Mouse (Mus musculus) limb, embryonic 15.5 days (tissue): ENCODE measurements around the gene Ulk3. TPM values are rescaled to one million over a fixed set of nuclear protein-coding genes. Genes with fewer than 3 reads are reported as not detected.

Experiments used
- ATAC-seq: fragments of 200-750 bp; cut with Nextera tagmentation; 2 replicates; pipeline ENCODE4 v1.8.0; 2017; ENCODE audit warnings: low read depth, moderate TSS enrichment; ENCODE audit not compliant: insufficient number of reproducible peaks, low FRiP score, low TSS enrichment
- H3K27ac ChIP-seq: fragments of 300-500 bp; sonication (generic); 2 replicates; pipeline ENCODE4 v1.5.1; 2015; ENCODE audit warnings: moderate library complexity, mild to moderate bottlenecking, inconsistent platforms
- H3K27me3 ChIP-seq: fragments of 300-500 bp; sonication (generic); 2 replicates; pipeline ENCODE4 v1.6.1; 2015; ENCODE audit warnings: inconsistent platforms
- H3K36me3 ChIP-seq: fragments of 300-500 bp; sonication (generic); 2 replicates; pipeline ENCODE4 v1.6.1; 2015; ENCODE audit warnings: inconsistent platforms
- H3K4me1 ChIP-seq: fragments of 300-500 bp; sonication (generic); 2 replicates; pipeline ENCODE4 v1.6.1; 2015; ENCODE audit warnings: inconsistent platforms
- H3K4me2 ChIP-seq: fragments of 300-500 bp; sonication (generic); 2 replicates; pipeline ENCODE4 v1.6.1; 2015; ENCODE audit warnings: mild to moderate bottlenecking, inconsistent platforms
- H3K4me3 ChIP-seq: fragments of 300-500 bp; sonication (generic); 2 replicates; pipeline ENCODE4 v1.5.1; 2015; ENCODE audit warnings: mild to moderate bottlenecking, inconsistent platforms
- H3K9ac ChIP-seq: fragments of 300-500 bp; sonication (generic); 2 replicates; pipeline ENCODE4 v1.6.1; 2015; ENCODE audit warnings: inconsistent platforms
- H3K9me3 ChIP-seq: fragments of 300-500 bp; sonication (generic); 2 replicates; pipeline ENCODE4 v1.6.1; 2016; ENCODE audit warnings: inconsistent platforms
- WGBS: fragments of 180-500 bp; shearing (Covaris S2); methylation state at CpG from one replicate; pipeline ENCODE4 v1.1.7; 2015; 5-methylcytosine and 5-hydroxymethylcytosine counted together
- polyA plus RNA-seq: library from polyadenylated mRNA; unstranded; fragments of >200 nt; fragmentation: Nextera tagmentation; extraction: Ambion mirVana; gene quantifications from 2 replicates; pipeline ENCODE4 v1.2.1, GENCODE M21; 2015

Gene Ulk3
- polyA plus RNA-seq, 1 experiment from 2014 or later = 23.2 TPM

DNA sequence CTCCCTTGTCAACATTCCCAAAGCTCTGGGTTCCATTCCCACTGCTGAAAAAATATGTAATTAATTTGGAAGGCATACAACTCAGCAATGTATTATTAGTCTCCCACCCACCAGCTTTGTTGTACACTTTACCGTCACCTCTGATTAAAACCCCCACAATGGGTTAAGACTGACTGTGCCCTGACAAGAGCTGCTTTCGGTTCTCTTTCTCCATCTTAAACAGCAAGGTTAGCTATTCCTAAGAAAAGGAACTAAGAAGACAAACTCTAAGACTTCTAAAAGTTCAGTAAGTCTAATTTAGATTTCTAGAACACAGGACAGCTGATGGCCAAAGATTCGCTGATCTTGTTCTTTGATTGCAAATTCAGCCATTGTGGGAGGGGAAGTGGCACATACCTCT lies 32.0 kb upstream of the Ulk3 start:
- no peaks in the 10 kb centered on the region for H3K36me3 ChIP-seq
- H3K4me3 ChIP-seq = no peak overlapping the region
- H3K9me3 ChIP-seq = no peaks in the 10 kb centered on the region
- peaks cover 17% of the 10 kb centered on the region for H3K4me1 ChIP-seq
- H3K4me2 ChIP-seq = no peak overlapping the region
- H3K9ac ChIP-seq = no peak overlapping the region
- 70% methylated on average over 3 of the region's 3 CpGs for WGBS
- ATAC-seq = no peak
- no peak overlapping the region for H3K27ac ChIP-seq
- H3K27me3 ChIP-seq = no peaks in the 10 kb centered on the region

GRCm38 (mm10) chr9:57558625-57559024 lies 30.6 kb upstream of the Ulk3 start:
- peaks cover 25% of the 10 kb centered on the region for H3K4me1 ChIP-seq
- no peak overlapping the region for H3K4me2 ChIP-seq

GRCm38 (mm10) chr9:57559568-57559967 lies 29.7 kb upstream of the Ulk3 start:
- H3K4me1 ChIP-seq = peaks cover 25% of the 10 kb centered on the region
- ATAC-seq = no peak
- no peak overlapping the region for H3K4me3 ChIP-seq
- 56% methylated on average over 2 of the region's 2 CpGs for WGBS
- H3K27ac ChIP-seq = no peak overlapping the region
- H3K36me3 ChIP-seq = no peaks in the 10 kb centered on the region
- H3K9ac ChIP-seq = no peak overlapping the region
- no peaks in the 10 kb centered on the region for H3K27me3 ChIP-seq
- no peak overlapping the region for H3K4me2 ChIP-seq
- H3K9me3 ChIP-seq = no peaks in the 10 kb centered on the region

More at GRCm38 (mm10) chr9:57558625-57559024, 30.6 kb upstream of the Ulk3 start:
- 89% methylated on average over 4 of the region's 4 CpGs for WGBS
- Histone ChIP-seq H3K27ac (no peak overlapping the region), H3K27me3 (no peaks in the 10 kb centered on the region), H3K36me3 (no peaks in the 10 kb centered on the region), H3K9me3 (no peaks in the 10 kb centered on the region), H3K9ac (no peak overlapping the region), H3K4me3 (no peak overlapping the region)
- no peak for ATAC-seq

DNA sequence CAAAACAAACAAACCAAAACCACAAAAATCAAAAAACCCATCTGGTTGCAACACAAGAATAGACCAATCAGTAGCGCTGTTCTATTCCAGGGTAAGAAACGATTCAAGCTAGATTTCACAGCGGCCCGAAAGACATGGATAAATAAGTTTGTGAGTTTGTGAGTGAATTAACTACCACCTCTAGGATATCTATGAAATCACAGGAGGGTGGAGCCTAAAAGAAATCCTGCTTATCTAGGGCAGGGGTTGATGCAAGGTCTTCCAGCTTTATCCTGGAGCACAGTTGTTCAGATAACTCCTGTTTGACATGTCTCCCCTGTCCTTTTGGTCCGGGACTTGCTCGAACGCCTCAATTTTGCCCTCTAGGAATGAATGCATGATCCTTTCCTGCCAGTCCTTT lies 29.0 kb upstream of the Ulk3 start:
- peak overlapping the region; percentile 71 for H3K4me3 ChIP-seq
- H3K9me3 ChIP-seq = no peaks in the 10 kb centered on the region
- peak overlapping the region; percentile 70; the same call in 1 of the 2 replicates for H3K9ac ChIP-seq
- no peaks in the 10 kb centered on the region for H3K27me3 ChIP-seq
- no peak overlapping the region; the same call in 1 of the 2 replicates for H3K27ac ChIP-seq
- H3K36me3 ChIP-seq = no peaks in the 10 kb centered on the region
- H3K4me2 ChIP-seq = peak overlapping the region; percentile 86
- peaks cover 27% of the 10 kb centered on the region for H3K4me1 ChIP-seq
- no peak for ATAC-seq
- WGBS = 25% methylated on average over 7 of the region's 7 CpGs

DNA sequence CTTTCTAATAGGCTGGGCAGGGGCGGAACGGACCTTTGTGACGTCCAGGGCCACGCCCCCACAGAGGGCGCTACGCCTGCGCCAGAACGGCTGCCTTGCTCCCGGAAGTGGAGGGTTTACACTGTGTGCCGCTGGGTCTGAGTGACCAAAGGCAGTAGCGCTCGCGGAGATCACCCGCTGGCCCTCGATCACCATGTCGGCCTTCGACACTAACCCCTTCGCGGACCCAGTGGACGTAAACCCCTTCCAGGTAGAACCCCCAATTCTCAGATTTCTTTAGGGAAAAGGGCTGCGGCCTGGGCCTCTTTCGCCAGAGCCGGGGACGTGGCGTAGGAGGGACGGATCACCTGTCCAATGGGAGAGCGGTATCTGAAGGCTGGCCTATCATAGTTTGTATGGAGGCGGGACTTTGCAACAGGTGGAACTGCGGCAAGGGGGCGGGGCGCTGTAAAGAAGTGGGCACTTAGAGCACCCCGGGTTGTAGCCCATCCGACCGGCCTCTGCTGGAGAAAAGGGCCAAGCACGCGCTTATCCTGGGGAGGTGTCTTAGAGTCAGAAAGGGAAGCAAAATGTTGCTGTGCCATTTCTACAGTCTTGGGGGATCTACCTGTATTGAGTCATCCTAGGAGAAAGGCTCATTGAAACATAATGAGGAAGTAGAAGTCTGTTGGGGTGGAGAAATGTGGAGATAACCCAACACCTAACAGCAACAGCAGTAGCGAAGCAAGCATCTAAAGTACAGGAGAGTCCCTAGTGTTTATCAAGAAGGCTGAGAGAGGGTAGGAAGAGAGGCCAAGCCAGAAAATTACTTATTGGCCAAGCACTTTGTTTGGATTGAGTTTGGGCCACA lies 28.2 kb upstream of the Ulk3 start, which contains the start of gene Scamp2:
Gene Scamp2, plus strand, starts transcription at position 83 of the 850 bp plus-strand sequence.
- H3K9ac ChIP-seq = peak within 1 kb of the TSS; percentile 70
- H3K36me3 ChIP-seq = no peaks in the 10 kb centered on the region
- H3K27me3 ChIP-seq = no peaks in the 10 kb centered on the region
- H3K4me1 ChIP-seq = peaks cover 35% of the 10 kb centered on the region
- no peaks in the 10 kb centered on the region for H3K9me3 ChIP-seq
- ATAC-seq = peak; percentile 97
- H3K4me3 ChIP-seq = peak within 1 kb of the TSS; percentile 71
- peak within 1 kb of the TSS; percentile 86 for H3K4me2 ChIP-seq
- under 1% methylated on average over 37 of the region's 37 CpGs for WGBS
- H3K27ac ChIP-seq = peak within 1 kb of the TSS; percentile 74

- ATAC-seq = no peak
- no peaks in the 10 kb centered on the region for H3K36me3 ChIP-seq
- H3K9ac ChIP-seq = no peak overlapping the region
- peak overlapping the region; percentile 86 for H3K4me2 ChIP-seq
- peak overlapping the region; percentile 67 for H3K27ac ChIP-seq
- 68% methylated on average over 13 of the region's 13 CpGs for WGBS
- H3K27me3 ChIP-seq = no peaks in the 10 kb centered on the region
- peaks cover 41% of the 10 kb centered on the region for H3K4me1 ChIP-seq
- no peaks in the 10 kb centered on the region for H3K9me3 ChIP-seq
- peak overlapping the region; percentile 71 for H3K4me3 ChIP-seq
These were observed 27.5 kb upstream of the Ulk3 start for GRCm38 (mm10) chr9:57561711-57562099.

- no peak for ATAC-seq
- Histone ChIP-seq H3K27ac (peak overlapping the region; percentile 70), H3K9me3 (no peaks in the 10 kb centered on the region), H3K9ac (no peak overlapping the region), H3K36me3 (peaks cover under 1% of the 10 kb centered on the region; the same call in 1 of the 2 replicates), H3K4me2 (0 out of 2 replicates have a peak overlapping the region, but pooled peaks have one; percentile 2), H3K4me1 (peaks cover 49% of the 10 kb centered on the region), H3K27me3 (no peaks in the 10 kb centered on the region), H3K4me3 (no peak overlapping the region)
- 62% methylated on average over 4 of the region's 4 CpGs for WGBS
These were observed 26.3 kb upstream of the Ulk3 start for GRCm38 (mm10) chr9:57562896-57563372.

DNA sequence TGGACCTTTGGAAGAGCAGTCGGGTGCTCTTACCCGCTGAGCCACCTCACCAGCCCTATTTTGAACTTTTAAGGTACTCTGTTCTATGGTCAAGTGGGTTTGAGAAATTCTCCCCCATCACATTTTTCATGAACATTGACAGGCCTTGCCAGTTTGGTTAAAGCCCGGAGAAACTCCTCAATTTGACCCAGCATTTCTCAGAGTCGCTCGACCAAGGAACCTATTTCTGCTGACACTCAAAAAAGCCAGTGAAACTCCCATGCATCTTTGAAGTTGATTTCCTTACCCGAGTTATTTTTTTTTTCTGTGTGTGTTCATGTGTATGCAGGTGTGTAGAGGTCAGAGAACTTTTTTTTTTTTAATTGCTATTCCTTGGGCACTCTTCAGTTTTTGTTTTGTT lies 24.6 kb upstream of the Ulk3 start:
- no peaks in the 10 kb centered on the region for H3K27me3 ChIP-seq
- WGBS = 83% methylated on average over 6 of the region's 6 CpGs

DNA sequence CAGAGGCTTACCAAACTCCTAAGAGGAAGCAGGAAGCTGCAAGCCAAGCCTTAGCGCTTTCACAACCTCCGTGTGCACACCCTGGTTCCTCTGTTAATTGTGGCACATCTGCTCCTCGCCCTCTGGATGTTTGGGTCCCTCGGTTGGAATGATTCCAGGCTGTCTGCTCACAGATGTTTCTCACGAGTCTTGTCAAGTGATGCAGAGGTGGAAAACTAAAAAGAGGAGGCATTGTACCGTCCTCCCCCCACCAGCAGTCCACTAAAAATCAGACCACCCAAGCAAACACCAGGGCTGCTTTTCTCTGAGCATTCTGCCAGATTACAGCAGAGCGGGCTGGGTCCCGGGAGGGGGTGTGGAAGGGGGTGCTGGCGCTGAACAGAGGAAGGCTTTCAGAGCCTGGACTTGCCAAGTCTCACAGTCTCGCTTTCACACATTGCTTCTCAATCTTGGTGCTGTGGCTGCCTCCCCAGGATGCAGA lies 23.5 kb upstream of the Ulk3 start:
- Histone ChIP-seq H3K4me1 (peaks cover 47% of the 10 kb centered on the region), H3K4me3 (no peak overlapping the region), H3K9ac (no peak overlapping the region), H3K4me2 (0 out of 2 replicates have a peak overlapping the region, but pooled peaks have one; percentile 24), H3K36me3 (peaks cover 26% of the 10 kb centered on the region), H3K27ac (peak overlapping the region; percentile 83), H3K27me3 (no peaks in the 10 kb centered on the region), H3K9me3 (no peaks in the 10 kb centered on the region)
- 19% methylated on average over 10 of the region's 10 CpGs for WGBS
- ATAC-seq = peak; percentile 67

More for the DNA sequence above, 24.6 kb upstream of the Ulk3 start:
- no peak overlapping the region for H3K9ac ChIP-seq
- no peak overlapping the region for H3K27ac ChIP-seq
- no peak overlapping the region for H3K4me3 ChIP-seq
- H3K4me2 ChIP-seq = no peak overlapping the region
- H3K36me3 ChIP-seq = peaks cover 17% of the 10 kb centered on the region
- no peaks in the 10 kb centered on the region for H3K9me3 ChIP-seq
- ATAC-seq = no peak
- peaks cover 52% of the 10 kb centered on the region for H3K4me1 ChIP-seq

- WGBS = 46% methylated on average over 8 of the region's 8 CpGs
- H3K9ac ChIP-seq = no peak overlapping the region
- no peak overlapping the region for H3K4me2 ChIP-seq
- ATAC-seq = no peak
- H3K27me3 ChIP-seq = no peaks in the 10 kb centered on the region
- H3K4me1 ChIP-seq = peaks cover 39% of the 10 kb centered on the region
- H3K4me3 ChIP-seq = no peak overlapping the region
- no peaks in the 10 kb centered on the region for H3K9me3 ChIP-seq
- H3K27ac ChIP-seq = peak overlapping the region; percentile 83
- H3K36me3 ChIP-seq = peaks cover 34% of the 10 kb centered on the region
These were observed 22.4 kb upstream of the Ulk3 start for GRCm38 (mm10) chr9:57566846-57567245.

- Histone ChIP-seq H3K4me2 (no peak overlapping the region), H3K4me3 (no peak overlapping the region)
- 91% methylated on average over 6 of the region's 6 CpGs for WGBS
These were observed 20.8 kb upstream of the Ulk3 start for GRCm38 (mm10) chr9:57568500-57568899.

DNA sequence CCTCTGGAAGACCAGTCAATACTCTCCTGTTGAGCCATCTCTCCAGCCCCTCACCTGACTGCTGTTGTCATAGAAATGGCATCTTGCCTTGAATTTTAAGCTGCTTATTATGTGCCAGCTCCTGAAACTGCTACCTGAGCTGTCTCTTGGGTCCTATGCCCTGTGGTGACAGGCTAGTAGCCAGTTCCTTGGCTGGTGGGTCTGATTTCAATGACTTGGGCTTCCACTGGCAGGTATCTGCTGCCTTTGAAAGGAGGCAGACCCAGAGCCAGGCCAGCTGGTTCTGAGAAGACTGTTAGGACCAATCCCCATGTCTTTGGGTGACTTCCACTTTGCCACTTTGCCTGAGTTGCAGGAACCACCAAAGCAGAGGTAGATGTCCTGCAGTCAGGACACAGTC lies 14.9 kb upstream of the Ulk3 start:
- Histone ChIP-seq H3K4me2 (no peak overlapping the region), H3K36me3 (peaks cover 42% of the 10 kb centered on the region), H3K9ac (no peak overlapping the region), H3K27ac (no peak overlapping the region), H3K4me3 (no peak overlapping the region), H3K27me3 (no peaks in the 10 kb centered on the region), H3K4me1 (0 out of 2 replicates have a peak, but pooled peaks cover 4% of the 10 kb centered on the region), H3K9me3 (no peaks in the 10 kb centered on the region)
- no peak for ATAC-seq

More at GRCm38 (mm10) chr9:57568500-57568899, 20.8 kb upstream of the Ulk3 start:
- Histone ChIP-seq H3K9me3 (no peaks in the 10 kb centered on the region), H3K27me3 (no peaks in the 10 kb centered on the region), H3K4me1 (peaks cover 27% of the 10 kb centered on the region), H3K9ac (no peak overlapping the region), H3K27ac (no peak overlapping the region), H3K36me3 (peaks cover 34% of the 10 kb centered on the region)
- no peak for ATAC-seq
